Mouse (Mus musculus) neural tube, embryonic 15.5 days (tissue): ENCODE measurements around the gene Trpc7. TPM values are rescaled to one million over a fixed set of nuclear protein-coding genes. Genes with fewer than 3 reads are reported as not detected.

ENCODE experiments used
- ATAC-seq: fragments of 200-750 bp; cut with Nextera tagmentation; 2 replicates; pipeline ENCODE4 v1.8.0; 2017; ENCODE audit warnings: mild to moderate bottlenecking, moderate TSS enrichment, moderate library complexity; ENCODE audit not compliant: low FRiP score
- H3K27ac ChIP-seq: fragments of 300-500 bp; sonication (generic); replicated peaks from 2 replicates; pipeline ENCODE4 v1.5.1; 2015; ENCODE audit warnings: mild to moderate bottlenecking, inconsistent platforms
- H3K27me3 ChIP-seq: fragments of 300-500 bp; sonication (generic); replicated peaks from 2 replicates; pipeline ENCODE4 v1.6.1; 2015; ENCODE audit warnings: inconsistent platforms
- H3K36me3 ChIP-seq: fragments of 300-500 bp; sonication (generic); 2 replicates; pipeline ENCODE4 v1.6.1; 2015; ENCODE audit warnings: inconsistent platforms
- H3K4me1 ChIP-seq: fragments of 300-500 bp; sonication (generic); 2 replicates; pipeline ENCODE4 v1.6.1; 2015; ENCODE audit warnings: inconsistent platforms
- H3K4me2 ChIP-seq: fragments of 300-500 bp; sonication (generic); 2 replicates; pipeline ENCODE4 v1.6.1; 2015; ENCODE audit warnings: inconsistent platforms, mild to moderate bottlenecking, moderate library complexity
- H3K4me3 ChIP-seq: fragments of 300-500 bp; sonication (generic); replicated peaks from 2 replicates; pipeline ENCODE4 v1.5.1; 2015; ENCODE audit warnings: mild to moderate bottlenecking, inconsistent platforms
- H3K9ac ChIP-seq: fragments of 300-500 bp; sonication (generic); replicated peaks from 2 replicates; pipeline ENCODE4 v1.6.1; 2015; ENCODE audit warnings: mild to moderate bottlenecking, inconsistent platforms
- H3K9me3 ChIP-seq: fragments of 300-500 bp; sonication (generic); replicated peaks from 2 replicates; pipeline ENCODE4 v1.6.1; 2016; ENCODE audit warnings: inconsistent platforms
- WGBS: fragments of 180-500 bp; shearing (Covaris S2); methylation state at CpG from one replicate; pipeline ENCODE4 v1.1.7; 2015; ENCODE audit warnings: mixed read lengths; 5-methylcytosine and 5-hydroxymethylcytosine counted together
- polyA plus RNA-seq: library from polyadenylated mRNA; unstranded; fragments of >200 nt; fragmentation: Nextera tagmentation; extraction: Ambion mirVana; gene quantifications from 2 replicates; pipeline ENCODE4 v1.2.1, GENCODE M21; 2015

The Trpc7 gene
- polyA plus RNA-seq, 1 experiment from 2014 or later: 3.7 TPM

- Histone ChIP-seq H3K27ac (no peak overlapping the region), H3K4me1 (no peaks in the 10 kb centered on the region; the same call in 1 of the 2 replicates), H3K9me3 (no peaks in the 10 kb centered on the region), H3K4me2 (no peak overlapping the region), H3K4me3 (no peak overlapping the region), H3K36me3 (no peaks in the 10 kb centered on the region), H3K27me3 (no peaks in the 10 kb centered on the region), H3K9ac (no peak overlapping the region)
- ATAC-seq: no peak
- 71% methylated on average over 6 of the region's 6 CpGs for whole genome bisulfite sequencing
Measured at GRCm38 (mm10) chr13:56864567-56864966, 31.2 kb downstream of the Trpc7 start.

- H3K27ac ChIP-seq: no peak overlapping the region
- H3K4me3 ChIP-seq: no peak overlapping the region
- no peaks in the 10 kb centered on the region for H3K36me3 ChIP-seq
- H3K27me3 ChIP-seq: no peaks in the 10 kb centered on the region
- 61% methylated on average over 6 of the region's 6 CpGs for WGBS
- H3K9me3 ChIP-seq: no peaks in the 10 kb centered on the region
- H3K4me2 ChIP-seq: no peak overlapping the region
- no peaks in the 10 kb centered on the region; the same call in 1 of the 2 replicates for H3K4me1 ChIP-seq
- no peak overlapping the region for H3K9ac ChIP-seq
- no peak for ATAC-seq
Measured at GRCm38 (mm10) chr13:56862011-56862410, 33.8 kb downstream of the Trpc7 start.

GRCm38 (mm10) chr13:56854506-56854905, 41.3 kb downstream of the Trpc7 start:
- Histone ChIP-seq H3K36me3 (no peaks in the 10 kb centered on the region), H3K4me2 (no peak overlapping the region), H3K27ac (no peak overlapping the region), H3K9me3 (no peaks in the 10 kb centered on the region), H3K4me3 (no peak overlapping the region), H3K9ac (no peak overlapping the region), H3K27me3 (no peaks in the 10 kb centered on the region), H3K4me1 (0 out of 2 replicates have a peak, but pooled peaks cover 5% of the 10 kb centered on the region)
- WGBS: 66% methylated on average over 8 of the region's 8 CpGs
- ATAC-seq: no peak

GRCm38 (mm10) chr13:56853436-56853835, 42.4 kb downstream of the Trpc7 start:
- Histone ChIP-seq H3K27ac (no peak overlapping the region), H3K36me3 (no peaks in the 10 kb centered on the region), H3K4me2 (no peak overlapping the region), H3K9ac (no peak overlapping the region), H3K27me3 (no peaks in the 10 kb centered on the region), H3K4me3 (no peak overlapping the region), H3K9me3 (no peaks in the 10 kb centered on the region), H3K4me1 (0 out of 2 replicates have a peak, but pooled peaks cover 5% of the 10 kb centered on the region)
- 45% methylated on average over 5 of the region's 5 CpGs for WGBS
- ATAC-seq: no peak

- H3K27me3 ChIP-seq: no peaks in the 10 kb centered on the region
- no peak overlapping the region for H3K4me3 ChIP-seq
- 61% methylated on average over 3 of the region's 3 CpGs for WGBS
- H3K27ac ChIP-seq: no peak overlapping the region
- H3K9ac ChIP-seq: no peak overlapping the region
- H3K4me1 ChIP-seq: no peaks in the 10 kb centered on the region
- ATAC-seq: no peak
- no peaks in the 10 kb centered on the region for H3K36me3 ChIP-seq
- no peaks in the 10 kb centered on the region for H3K9me3 ChIP-seq
- no peak overlapping the region for H3K4me2 ChIP-seq
Measured at GRCm38 (mm10) chr13:56845866-56846265, 49.9 kb downstream of the Trpc7 start.

- Histone ChIP-seq H3K4me3 (no peak overlapping the region), H3K27me3 (no peaks in the 10 kb centered on the region), H3K4me2 (no peak overlapping the region), H3K27ac (no peak overlapping the region), H3K36me3 (no peaks in the 10 kb centered on the region), H3K4me1 (no peaks in the 10 kb centered on the region), H3K9ac (no peak overlapping the region), H3K9me3 (no peaks in the 10 kb centered on the region)
- 90% methylated on average over 12 of the region's 12 CpGs for whole genome bisulfite sequencing
- no peak for ATAC-seq
Measured at GRCm38 (mm10) chr13:56815471-56815870, 80.3 kb downstream of the Trpc7 start.

- peak overlapping the region; percentile 56 for H3K4me2 ChIP-seq
- H3K27ac ChIP-seq: peak overlapping the region; percentile 62
- peak overlapping the region; percentile 33; the same call in 1 of the 2 replicates for H3K9ac ChIP-seq
- H3K4me1 ChIP-seq: peaks cover 7% of the 10 kb centered on the region
- no peaks in the 10 kb centered on the region for H3K9me3 ChIP-seq
- peak; percentile 87 for ATAC-seq
- H3K4me3 ChIP-seq: peak overlapping the region; percentile 26
- WGBS: 11% methylated on average over 27 of the region's 27 CpGs
- no peaks in the 10 kb centered on the region for H3K27me3 ChIP-seq
- no peaks in the 10 kb centered on the region for H3K36me3 ChIP-seq
Measured at GRCm38 (mm10) chr13:56806776-56807490, 88.9 kb downstream of the Trpc7 start.

GRCm38 (mm10) chr13:56805131-56805530, 90.7 kb downstream of the Trpc7 start:
- no peaks in the 10 kb centered on the region for H3K27me3 ChIP-seq
- H3K36me3 ChIP-seq: no peaks in the 10 kb centered on the region
- H3K27ac ChIP-seq: no peak overlapping the region
- H3K4me3 ChIP-seq: no peak overlapping the region
- WGBS: 90% methylated on average over 3 of the region's 3 CpGs
- peaks cover 7% of the 10 kb centered on the region for H3K4me1 ChIP-seq
- no peak overlapping the region for H3K4me2 ChIP-seq
- H3K9ac ChIP-seq: no peak overlapping the region
- no peaks in the 10 kb centered on the region for H3K9me3 ChIP-seq
- ATAC-seq: no peak

- Histone ChIP-seq H3K9me3 (no peaks in the 10 kb centered on the region), H3K9ac (no peak overlapping the region), H3K27me3 (no peaks in the 10 kb centered on the region), H3K27ac (no peak overlapping the region), H3K4me1 (peaks cover 9% of the 10 kb centered on the region), H3K4me2 (no peak overlapping the region), H3K4me3 (no peak overlapping the region), H3K36me3 (no peaks in the 10 kb centered on the region)
- WGBS: 82% methylated on average over 7 of the region's 7 CpGs
- ATAC-seq: no peak
Measured at GRCm38 (mm10) chr13:56797459-56797858, 98.3 kb downstream of the Trpc7 start.

- H3K4me2 ChIP-seq: no peak overlapping the region
- no peak for ATAC-seq
- no peaks in the 10 kb centered on the region for H3K36me3 ChIP-seq
- no peak overlapping the region for H3K27ac ChIP-seq
- H3K9ac ChIP-seq: no peak overlapping the region
- H3K4me3 ChIP-seq: no peak overlapping the region
- no peaks in the 10 kb centered on the region for H3K9me3 ChIP-seq
- WGBS: 63% methylated on average over 7 of the region's 7 CpGs
- no peaks in the 10 kb centered on the region for H3K27me3 ChIP-seq
- H3K4me1 ChIP-seq: peaks cover 9% of the 10 kb centered on the region
Measured at GRCm38 (mm10) chr13:56795501-56795900, 100.3 kb downstream of the Trpc7 start.

GRCm38 (mm10) chr13:56794441-56794840, 101.4 kb downstream of the Trpc7 start:
- Histone ChIP-seq H3K4me2 (no peak overlapping the region), H3K4me1 (peaks cover 9% of the 10 kb centered on the region), H3K36me3 (no peaks in the 10 kb centered on the region), H3K4me3 (no peak overlapping the region), H3K9me3 (no peaks in the 10 kb centered on the region), H3K9ac (no peak overlapping the region), H3K27ac (0 out of 2 replicates have a peak overlapping the region, but pooled peaks have one; percentile 19), H3K27me3 (no peaks in the 10 kb centered on the region)
- ATAC-seq: no peak
- WGBS: 52% methylated on average over 7 of the region's 7 CpGs

GRCm38 (mm10) chr13:56792844-56793243, 102.9 kb downstream of the Trpc7 start:
- no peaks in the 10 kb centered on the region for H3K27me3 ChIP-seq
- ATAC-seq: no peak
- H3K27ac ChIP-seq: no peak overlapping the region
- peaks cover 9% of the 10 kb centered on the region for H3K4me1 ChIP-seq
- no peak overlapping the region for H3K4me2 ChIP-seq
- no peak overlapping the region for H3K9ac ChIP-seq
- 89% methylated on average over 3 of the region's 3 CpGs for WGBS
- no peak overlapping the region for H3K4me3 ChIP-seq
- no peaks in the 10 kb centered on the region for H3K36me3 ChIP-seq
- no peaks in the 10 kb centered on the region for H3K9me3 ChIP-seq
